Mouse (Mus musculus) thymus, adult 2 months (tissue): ENCODE results near the gene Dnah2.

Experiments used
- CTCF ChIP-seq: fragments of 200-500 bp; IDR thresholded peaks from 2 replicates; pipeline ENCODE4 v1.5.1; 2012; ENCODE audit warnings: mild to moderate bottlenecking, control low read depth, low read length, moderate library complexity, borderline replicate concordance; ENCODE audit not compliant: control insufficient read depth, poor library complexity, insufficient read depth; ENCODE audit errors: extremely low read depth
- POLR2A ChIP-seq: fragments of 200-500 bp; IDR thresholded peaks from 2 replicates; pipeline ENCODE4 v1.6.1; 2012; ENCODE audit warnings: mild to moderate bottlenecking, low read length, control low read depth, moderate library complexity; ENCODE audit not compliant: control insufficient read depth, poor library complexity, insufficient read depth; ENCODE audit errors: extremely low read depth

- TF ChIP-seq CTCF (no peak), POLR2A (no peak)
Observed at GRCm38 (mm10) chr11:69428751-69429150, 120.2 kb downstream of the Dnah2 start.
